Mouse (Mus musculus) limb, embryonic 12.5 days (tissue): ENCODE data around the gene Eps8l3. TPM values are rescaled to one million over a fixed set of nuclear protein-coding genes. Genes with fewer than 3 reads are reported as not detected.
"Not testable (repeated sequence)": the region's sequence is repeated elsewhere in the genome, so short reads cannot be mapped to it uniquely, and the experiment has no call there.

Experiments used
- ATAC-seq: fragments of 200-750 bp; cut with Nextera tagmentation; 2 replicates; pipeline ENCODE4 v1.8.0; 2017; ENCODE audit warnings: low read depth, moderate TSS enrichment; ENCODE audit not compliant: insufficient number of reproducible peaks, insufficient read depth, low FRiP score, low TSS enrichment
- H3K27ac ChIP-seq: fragments of 300-500 bp; sonication (generic); 2 replicates; pipeline ENCODE4 v1.5.1; 2016; ENCODE audit warnings: mild to moderate bottlenecking, moderate library complexity
- H3K27me3 ChIP-seq: fragments of 300-500 bp; sonication (generic); 2 replicates; pipeline ENCODE4 v1.6.1; 2016; ENCODE audit warnings: mild to moderate bottlenecking, moderate library complexity
- H3K36me3 ChIP-seq: fragments of 300-500 bp; sonication (generic); 2 replicates; pipeline ENCODE4 v1.6.1; 2016; ENCODE audit warnings: mild to moderate bottlenecking, moderate library complexity
- H3K4me1 ChIP-seq: fragments of 300-500 bp; sonication (generic); replicated peaks from 2 replicates; pipeline ENCODE4 v1.6.1; 2016
- H3K4me2 ChIP-seq: fragments of 300-500 bp; sonication (generic); 2 replicates; pipeline ENCODE4 v1.6.1; 2016; ENCODE audit warnings: mild to moderate bottlenecking, moderate library complexity
- H3K4me3 ChIP-seq: fragments of 300-500 bp; sonication (generic); replicated peaks from 2 replicates; pipeline ENCODE4 v1.5.1; 2016; ENCODE audit warnings: mild to moderate bottlenecking
- H3K9ac ChIP-seq: fragments of 300-500 bp; sonication (generic); replicated peaks from 2 replicates; pipeline ENCODE4 v1.6.1; 2016; ENCODE audit warnings: mild to moderate bottlenecking, moderate library complexity
- H3K9me3 ChIP-seq: fragments of 300-500 bp; sonication (generic); 2 replicates; pipeline ENCODE4 v1.6.1; 2016; ENCODE audit warnings: mild to moderate bottlenecking, moderate library complexity
- WGBS: fragments of 180-500 bp; shearing (Covaris S2); methylation state at CpG from one replicate; pipeline ENCODE4 v1.1.7; 2016; 5-methylcytosine and 5-hydroxymethylcytosine counted together
- polyA plus RNA-seq: library from polyadenylated mRNA; unstranded; fragments of >200 nt; fragmentation: Nextera tagmentation; extraction: Ambion mirVana; gene quantifications from 2 replicates; pipeline ENCODE4 v1.2.1, GENCODE M21; 2016

Gene Eps8l3
- polyA plus RNA-seq, 1 experiment from 2014 or later = not detected

DNA sequence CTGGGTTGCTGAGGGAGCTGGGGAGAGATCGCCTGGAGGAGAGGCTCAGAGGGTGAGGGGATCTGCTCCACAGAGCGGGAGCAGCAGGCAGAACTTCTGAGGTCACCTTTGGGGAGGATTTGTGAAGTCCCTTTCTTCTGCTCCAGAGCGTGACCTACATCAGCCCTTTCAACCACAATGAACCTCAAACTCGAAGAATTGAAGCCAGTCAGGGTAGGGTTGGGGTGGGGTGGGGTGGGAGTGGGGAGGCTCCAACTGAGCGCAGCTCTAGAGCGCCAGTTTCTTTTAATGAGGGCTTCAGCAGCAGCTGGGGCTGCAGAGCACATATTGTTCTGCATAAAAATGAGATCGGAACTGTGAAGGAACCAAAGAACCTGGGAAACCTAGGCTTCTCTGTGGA, 7.9 kb upstream of the Eps8l3 start:
- Histone ChIP-seq H3K9me3 (no peaks in the 10 kb centered on the region), H3K27me3 (no peaks in the 10 kb centered on the region), H3K9ac (no peak overlapping the region), H3K27ac (peak overlapping the region; percentile 20), H3K36me3 (no peaks in the 10 kb centered on the region), H3K4me1 (peaks cover 18% of the 10 kb centered on the region), H3K4me3 (no peak overlapping the region), H3K4me2 (no peak overlapping the region)
- no peak for ATAC-seq
- WGBS = 31% methylated on average over 7 of the region's 7 CpGs

GRCm38 (mm10) chr3:107869925-107870324, 7.1 kb upstream of the Eps8l3 start:
- Histone ChIP-seq H3K4me3 (no peak overlapping the region), H3K4me1 (peaks cover 18% of the 10 kb centered on the region)
- ATAC-seq = no peak

DNA sequence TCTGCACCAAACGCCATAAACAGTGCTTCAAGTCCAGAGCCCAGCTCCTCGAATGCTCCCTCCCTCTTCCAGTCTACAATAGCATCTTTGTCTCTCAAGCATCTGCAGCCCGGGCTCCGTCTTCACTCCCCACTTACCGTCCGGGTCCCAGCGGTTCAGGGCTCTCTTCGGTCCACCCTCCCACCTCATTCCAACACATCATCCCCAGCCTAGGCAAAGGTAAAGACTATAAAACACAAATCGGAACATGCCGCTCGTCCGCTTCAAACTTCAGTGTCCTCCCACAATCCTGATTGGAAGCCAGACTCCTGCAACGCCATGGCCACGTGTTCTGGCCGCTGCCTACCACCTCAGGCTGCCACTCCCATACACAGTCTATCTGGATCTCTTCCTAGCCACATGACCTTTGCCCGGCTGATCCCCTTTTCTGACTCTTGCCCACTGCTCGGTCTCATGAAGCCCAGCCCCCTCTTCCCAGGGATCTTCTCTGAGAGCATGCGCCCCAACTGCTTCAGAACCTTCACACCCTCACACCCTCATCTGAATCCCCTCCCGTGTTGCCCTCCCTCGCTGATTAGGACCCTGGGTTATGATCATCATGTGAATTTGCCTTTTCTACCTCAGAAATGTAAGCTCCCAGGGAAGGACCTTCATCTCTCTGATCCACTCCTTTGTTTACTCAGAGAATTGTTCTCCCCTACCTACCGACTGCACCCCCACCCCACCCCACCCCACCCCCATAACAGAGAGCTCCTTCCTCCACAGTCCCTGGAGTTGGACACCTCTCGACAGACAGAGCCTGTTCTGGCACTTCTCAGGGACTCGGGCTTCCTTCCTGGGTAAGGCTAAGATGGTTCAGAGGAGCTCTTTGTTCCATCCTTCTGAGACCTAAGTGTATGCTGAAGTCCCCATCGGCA, 3.4 kb upstream of the Eps8l3 start:
- 70% methylated on average over 24 of the region's 24 CpGs for WGBS
- ATAC-seq = no peak
- Histone ChIP-seq H3K27me3 (no peaks in the 10 kb centered on the region), H3K9ac (no peak overlapping the region), H3K4me1 (peaks cover 18% of the 10 kb centered on the region), H3K4me3 (no peak overlapping the region), H3K36me3 (no peaks in the 10 kb centered on the region), H3K27ac (no peak overlapping the region), H3K9me3 (no peaks in the 10 kb centered on the region), H3K4me2 (no peak overlapping the region)

More at GRCm38 (mm10) chr3:107869925-107870324, 7.1 kb upstream of the Eps8l3 start:
- H3K27ac ChIP-seq = no peak overlapping the region
- no peaks in the 10 kb centered on the region for H3K27me3 ChIP-seq
- H3K9me3 ChIP-seq = no peaks in the 10 kb centered on the region
- WGBS = 67% methylated on average over 4 of the region's 4 CpGs
- H3K9ac ChIP-seq = no peak overlapping the region
- H3K4me2 ChIP-seq = no peak overlapping the region
- no peaks in the 10 kb centered on the region for H3K36me3 ChIP-seq

- 54% methylated on average over 6 of the region's 6 CpGs for WGBS
- H3K27me3 ChIP-seq = no peaks in the 10 kb centered on the region
- H3K4me3 ChIP-seq = no peak overlapping the region
- peaks cover 7% of the 10 kb centered on the region; the same call in 1 of the 2 replicates for H3K4me1 ChIP-seq
- ATAC-seq = no peak
- H3K9me3 ChIP-seq = no peaks in the 10 kb centered on the region
- H3K36me3 ChIP-seq = no peaks in the 10 kb centered on the region
- H3K4me2 ChIP-seq = no peak overlapping the region
- H3K9ac ChIP-seq = no peak overlapping the region
- no peak overlapping the region for H3K27ac ChIP-seq
Observed at GRCm38 (mm10) chr3:107875231-107875630, 1.8 kb upstream of the Eps8l3 start.

DNA sequence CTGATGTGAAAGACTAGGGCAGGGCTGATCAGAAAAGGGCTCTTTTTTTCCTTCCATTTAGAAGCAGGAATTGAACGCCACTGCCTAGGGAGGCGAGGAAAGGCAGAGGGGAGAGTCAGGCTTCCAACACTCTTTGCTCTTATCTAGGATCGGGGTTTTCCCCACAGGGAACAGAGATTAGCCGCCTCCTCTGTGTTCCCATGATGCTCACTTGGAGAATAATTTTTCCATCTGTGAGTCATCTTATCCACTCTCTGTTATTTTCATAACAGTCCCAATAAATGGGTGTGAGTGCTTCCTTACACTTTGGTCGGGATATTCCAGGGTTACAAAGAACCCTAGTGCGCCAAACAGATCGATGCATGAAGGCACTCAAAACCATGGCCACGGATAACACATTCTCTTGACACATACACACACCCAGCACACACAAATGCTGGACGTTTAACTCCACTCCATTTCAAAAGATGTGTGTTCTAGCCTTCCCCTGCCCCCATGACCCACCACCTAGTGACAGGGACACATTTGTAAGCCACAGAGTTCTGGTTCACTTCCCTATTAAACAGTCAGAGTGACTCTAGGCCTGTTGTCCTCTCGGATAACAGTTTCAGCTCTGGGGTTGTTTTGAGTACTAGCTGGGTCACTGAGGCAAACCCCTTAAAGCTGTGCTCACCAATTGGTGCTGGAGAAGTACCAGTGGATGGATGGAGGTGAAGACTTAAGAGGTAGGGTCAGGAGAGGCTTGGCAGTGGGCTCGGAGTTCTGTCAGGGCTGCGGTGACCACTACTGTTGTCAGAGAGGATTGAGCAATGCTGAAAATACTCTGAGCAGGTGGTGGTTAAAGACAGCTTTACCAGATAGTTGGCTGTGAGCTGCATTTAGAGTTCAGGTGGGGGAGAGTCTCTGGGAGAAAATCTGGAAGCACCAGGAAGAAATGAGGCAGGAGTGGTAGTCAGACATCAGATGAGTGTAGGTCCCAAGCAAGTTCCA, 1.0 kb downstream of the Eps8l3 start:
- WGBS = 82% methylated on average over 12 of the region's 12 CpGs
- peaks cover 7% of the 10 kb centered on the region; the same call in 1 of the 2 replicates for H3K4me1 ChIP-seq
- no peaks in the 10 kb centered on the region for H3K27me3 ChIP-seq
- no peak overlapping the region for H3K27ac ChIP-seq
- H3K4me3 ChIP-seq = no peak overlapping the region
- H3K9ac ChIP-seq = no peak overlapping the region
- no peak overlapping the region for H3K4me2 ChIP-seq
- no peak for ATAC-seq
- no peaks in the 10 kb centered on the region for H3K36me3 ChIP-seq
- H3K9me3 ChIP-seq = no peaks in the 10 kb centered on the region

DNA sequence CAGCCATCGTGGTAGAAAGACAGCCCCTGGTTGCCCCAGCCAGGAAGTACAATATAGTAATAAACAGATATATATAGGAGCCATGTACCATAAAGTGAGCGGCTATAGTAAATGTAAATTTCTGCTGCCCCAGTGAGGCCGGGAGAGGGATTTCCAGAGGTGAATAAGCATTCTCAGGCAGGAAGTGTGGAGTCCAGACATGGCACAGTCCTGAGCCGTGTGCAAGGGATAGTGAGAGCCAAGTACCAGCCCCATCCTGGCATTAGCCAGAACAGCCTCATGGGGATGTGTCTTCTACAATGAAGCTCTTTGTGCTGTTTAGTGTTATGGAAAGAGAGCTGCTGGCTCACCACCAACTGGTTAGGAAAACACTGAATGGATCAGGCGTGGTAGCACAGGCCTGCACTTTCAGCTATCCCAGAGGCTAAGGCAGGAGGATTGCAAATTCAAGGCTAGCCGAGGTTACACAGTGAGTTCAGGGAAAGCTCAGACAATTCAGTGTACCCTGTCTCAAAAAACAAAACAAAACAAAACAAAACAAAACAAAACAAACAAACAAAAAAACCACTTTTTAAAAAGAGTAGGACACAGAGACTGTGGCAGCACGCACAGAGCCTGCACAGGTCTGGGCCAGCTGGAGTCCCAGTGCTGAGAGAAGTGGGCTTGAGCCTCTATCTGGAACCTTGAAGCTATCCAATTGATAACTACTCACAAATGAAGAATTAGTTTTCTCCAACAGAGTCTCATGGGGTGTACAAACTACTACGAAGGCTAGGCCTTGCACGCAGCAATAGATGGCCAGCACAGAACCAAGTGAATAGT, 10.9 kb downstream of the Eps8l3 start:
- Histone ChIP-seq H3K9me3 (peaks cover 4% of the 10 kb centered on the region; the same call in 1 of the 2 replicates), H3K36me3 (no peaks in the 10 kb centered on the region), H3K27me3 (no peaks in the 10 kb centered on the region), H3K9ac (no peak overlapping the region), H3K4me1 (no peaks in the 10 kb centered on the region), H3K4me3 (no peak overlapping the region), H3K27ac (no peak overlapping the region), H3K4me2 (no peak overlapping the region)
- 86% methylated on average over 9 of the region's 9 CpGs for WGBS
- peak; percentile 66; the same call in 1 of the 2 replicates for ATAC-seq

GRCm38 (mm10) chr3:107889236-107889635, 12.2 kb downstream of the Eps8l3 start:
- not testable (repeated sequence) for H3K9me3 ChIP-seq, H3K36me3 ChIP-seq, H3K9ac ChIP-seq, H3K4me3 ChIP-seq, H3K27me3 ChIP-seq, H3K27ac ChIP-seq, H3K4me1 ChIP-seq, ATAC-seq, H3K4me2 ChIP-seq
- WGBS = 81% methylated on average over 2 of the region's 2 CpGs

GRCm38 (mm10) chr3:107895194-107895719, 18.2 kb downstream of the Eps8l3 start:
- Histone ChIP-seq H3K4me2 (peak overlapping the region; percentile 60), H3K27me3 (no peaks in the 10 kb centered on the region), H3K27ac (no peak overlapping the region; the same call in 1 of the 2 replicates), H3K9ac (peak overlapping the region; percentile 76), H3K4me3 (peak overlapping the region; percentile 61), H3K36me3 (peaks cover 24% of the 10 kb centered on the region), H3K4me1 (peaks cover 13% of the 10 kb centered on the region), H3K9me3 (no peaks in the 10 kb centered on the region)
- 9% methylated on average over 6 of the region's 6 CpGs for WGBS
- ATAC-seq = peak; percentile 17; the same call in 1 of the 2 replicates

DNA sequence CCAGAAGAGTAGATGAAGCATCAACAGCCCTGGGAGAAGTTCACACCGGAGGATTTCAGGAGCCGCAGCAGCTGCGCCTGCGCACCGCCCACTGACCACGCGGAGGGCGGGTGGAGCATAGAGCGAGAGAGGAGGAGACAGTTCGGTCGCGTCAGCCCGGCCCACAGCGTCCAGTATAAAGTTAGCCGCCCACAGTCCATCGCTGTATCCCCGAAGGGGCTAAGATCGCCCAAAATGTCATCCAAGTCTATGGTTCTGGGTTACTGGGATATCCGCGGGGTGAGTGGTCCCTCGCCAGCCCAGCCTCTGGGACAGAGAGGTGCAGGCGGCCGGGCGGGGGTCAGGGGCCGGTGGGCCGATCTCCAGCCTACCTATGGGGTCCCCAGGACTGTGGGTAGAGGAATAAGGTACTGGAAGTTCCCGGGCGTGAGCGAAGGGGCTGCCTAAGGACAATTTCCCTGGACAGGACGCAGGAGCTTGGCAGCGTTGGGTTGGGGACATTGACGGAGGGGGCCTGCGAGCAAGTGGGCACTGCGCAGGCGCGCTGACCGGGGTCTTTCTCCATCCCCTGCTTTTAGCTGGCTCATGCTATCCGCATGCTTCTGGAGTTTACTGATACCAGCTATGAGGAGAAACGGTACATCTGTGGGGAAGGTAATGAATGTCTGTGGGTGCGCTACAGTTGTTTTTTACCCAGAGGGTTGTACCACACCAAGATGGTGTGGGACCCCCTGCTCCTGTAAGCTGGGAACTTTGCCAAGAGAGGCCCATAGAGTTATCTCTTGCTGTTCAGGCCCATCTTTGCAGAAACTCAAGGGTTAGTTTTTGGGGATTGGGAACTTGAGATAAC, 18.9 kb downstream of the Eps8l3 start, which contains the start of gene Gstm5:
Gstm5 (plus strand) TSS at position 102 of the 850 bp plus-strand sequence.
- Histone ChIP-seq H3K4me3 (peak within 1 kb of the TSS; percentile 61), H3K9me3 (no peaks in the 10 kb centered on the region), H3K27ac (peak within 1 kb of the TSS; percentile 50; the same call in 1 of the 2 replicates), H3K4me1 (peaks cover 13% of the 10 kb centered on the region), H3K27me3 (no peaks in the 10 kb centered on the region), H3K9ac (peak within 1 kb of the TSS; percentile 76), H3K4me2 (peak within 1 kb of the TSS; percentile 60), H3K36me3 (peaks cover 24% of the 10 kb centered on the region)
- 7% methylated on average over 40 of the region's 40 CpGs for WGBS
- ATAC-seq = peak; percentile 92
